Mouse (Mus musculus) lung, embryonic 16.5 days (tissue): ENCODE data around the gene Cox19. TPM values are rescaled to one million over a fixed set of nuclear protein-coding genes. Genes with fewer than 3 reads are reported as not detected.
A peak's percentile ranks its signal among the peaks of the same experiment; 100 is the strongest.

Source experiments
- ATAC-seq: fragments of 200-750 bp; cut with Nextera tagmentation; 2 replicates; pipeline ENCODE4 v1.8.0; 2017; ENCODE audit warnings: low read depth, mild to moderate bottlenecking, moderate library complexity
- H3K27ac ChIP-seq: fragments of 300-500 bp; sonication (generic); 2 replicates; pipeline ENCODE4 v1.5.1; 2014; ENCODE audit warnings: mild to moderate bottlenecking, control low read depth, low read length
- H3K27me3 ChIP-seq: fragments of 300-500 bp; sonication (generic); 2 replicates; pipeline ENCODE4 v1.6.1; 2014; ENCODE audit warnings: low read depth, low read length, mixed read lengths; ENCODE audit not compliant: control insufficient read depth, insufficient read depth
- H3K36me3 ChIP-seq: fragments of 300-500 bp; sonication (generic); 2 replicates; pipeline ENCODE4 v1.6.1; 2014; ENCODE audit warnings: low read length; ENCODE audit not compliant: control insufficient read depth, insufficient read depth
- H3K4me1 ChIP-seq: fragments of 300-500 bp; sonication (generic); replicated peaks from 2 replicates; pipeline ENCODE4 v1.6.1; 2014; ENCODE audit warnings: low read length, mixed read lengths; ENCODE audit not compliant: control insufficient read depth, insufficient read depth
- H3K4me2 ChIP-seq: fragments of 300-500 bp; sonication (generic); 2 replicates; pipeline ENCODE4 v1.6.1; 2014; ENCODE audit warnings: low read depth, low read length, control low read depth
- H3K4me3 ChIP-seq: fragments of 300-500 bp; sonication (generic); 2 replicates; pipeline ENCODE4 v1.5.1; 2014; ENCODE audit warnings: mild to moderate bottlenecking, low read length, control low read depth
- H3K9ac ChIP-seq: fragments of 300-500 bp; sonication (generic); 2 replicates; pipeline ENCODE4 v1.6.1; 2014; ENCODE audit warnings: low read length, control low read depth
- H3K9me3 ChIP-seq: fragments of 300-500 bp; sonication (generic); 2 replicates; pipeline ENCODE4 v1.6.1; 2016; ENCODE audit warnings: low read length; ENCODE audit not compliant: control insufficient read depth
- WGBS: fragments of 180-500 bp; shearing (Covaris S2); extraction: QIAGEN DNeasy Blood & Tissue Kit; methylation state at CpG from one replicate; pipeline ENCODE4 v1.1.7; 2014; 5-methylcytosine and 5-hydroxymethylcytosine counted together
- polyA plus RNA-seq: library from polyadenylated mRNA; unstranded; fragments of >200 nt; fragmentation: Nextera tagmentation; extraction: Ambion mirVana; gene quantifications from 2 replicates; pipeline ENCODE4 v1.2.1, GENCODE M21; 2015

The Cox19 gene
- polyA plus RNA-seq, 1 experiment from 2014 or later = 79.8 TPM

- WGBS = 59% methylated on average over 7 of the region's 7 CpGs
- Histone ChIP-seq H3K4me3 (no peak overlapping the region), H3K9me3 (no peaks in the 10 kb centered on the region), H3K4me1 (no peaks in the 10 kb centered on the region), H3K27me3 (peaks cover 3% of the 10 kb centered on the region; the same call in 1 of the 2 replicates), H3K4me2 (no peak overlapping the region), H3K36me3 (no peaks in the 10 kb centered on the region), H3K27ac (no peak overlapping the region), H3K9ac (no peak overlapping the region)
- ATAC-seq = no peak
Measured at GRCm38 (mm10) chr5:139330766-139331165, 20.5 kb downstream of the Cox19 start.

GRCm38 (mm10) chr5:139327634-139328020 is 23.6 kb downstream of the Cox19 start:
- WGBS = 56% methylated on average over 7 of the region's 7 CpGs
- H3K4me2 ChIP-seq = no peak overlapping the region
- H3K4me1 ChIP-seq = peaks cover 10% of the 10 kb centered on the region
- H3K27me3 ChIP-seq = peaks cover 23% of the 10 kb centered on the region
- no peak for ATAC-seq
- no peaks in the 10 kb centered on the region for H3K36me3 ChIP-seq
- no peaks in the 10 kb centered on the region for H3K9me3 ChIP-seq
- H3K27ac ChIP-seq = no peak overlapping the region
- no peak overlapping the region for H3K4me3 ChIP-seq
- no peak overlapping the region for H3K9ac ChIP-seq

- WGBS = 72% methylated on average over 7 of the region's 7 CpGs
- H3K36me3 ChIP-seq = no peaks in the 10 kb centered on the region
Measured at GRCm38 (mm10) chr5:139326986-139327633, 24.1 kb downstream of the Cox19 start.

DNA sequence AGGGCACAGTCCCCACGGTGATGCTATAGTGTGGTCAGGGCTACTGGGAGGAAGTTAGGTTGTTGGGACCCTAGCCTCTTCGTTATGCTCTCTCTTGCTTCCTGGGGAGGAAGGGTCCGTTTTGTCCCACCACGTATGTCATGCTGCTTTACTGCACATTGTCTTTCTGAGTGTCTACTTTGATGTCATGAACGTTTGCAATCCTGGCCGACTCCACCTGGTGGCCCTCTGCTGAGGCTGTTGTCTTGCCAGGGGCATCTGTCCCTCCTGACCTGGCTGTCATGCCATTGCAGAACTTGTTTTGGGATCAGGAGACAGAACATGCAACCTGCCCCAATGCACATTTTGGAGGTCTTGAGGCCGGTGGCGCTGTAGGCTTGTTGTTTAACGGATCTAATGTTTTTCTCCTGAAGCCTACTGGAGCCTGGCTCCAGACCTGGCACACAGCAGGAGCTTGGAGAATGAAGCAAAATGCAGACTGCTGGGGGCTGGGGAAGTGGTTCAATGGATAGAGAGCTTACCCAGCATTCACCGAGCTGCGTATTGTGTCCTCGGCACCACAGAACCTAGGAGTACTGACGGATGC is 25.0 kb downstream of the Cox19 start:
- H3K27me3 ChIP-seq = peaks cover 23% of the 10 kb centered on the region
- no peaks in the 10 kb centered on the region for H3K36me3 ChIP-seq
- H3K27ac ChIP-seq = no peak overlapping the region
- 70% methylated on average over 13 of the region's 13 CpGs for WGBS
- H3K4me2 ChIP-seq = no peak overlapping the region
- ATAC-seq = no peak
- H3K4me1 ChIP-seq = peaks cover 10% of the 10 kb centered on the region
- no peak overlapping the region for H3K4me3 ChIP-seq
- no peaks in the 10 kb centered on the region for H3K9me3 ChIP-seq
- H3K9ac ChIP-seq = no peak overlapping the region

More at GRCm38 (mm10) chr5:139326986-139327633, 24.1 kb downstream of the Cox19 start:
- Histone ChIP-seq H3K4me3 (no peak overlapping the region), H3K27me3 (peaks cover 23% of the 10 kb centered on the region), H3K4me1 (peaks cover 10% of the 10 kb centered on the region), H3K27ac (no peak overlapping the region), H3K4me2 (no peak overlapping the region), H3K9ac (no peak overlapping the region), H3K9me3 (no peaks in the 10 kb centered on the region)
- no peak for ATAC-seq

GRCm38 (mm10) chr5:139325395-139325966 is 25.7 kb downstream of the Cox19 start, which contains the start of gene Adap1:
Adap1 (minus strand) TSS chr5:139325622.
- Histone ChIP-seq H3K4me3 (peak within 1 kb of the TSS; percentile 71), H3K9ac (peak within 1 kb of the TSS; percentile 75), H3K36me3 (no peaks in the 10 kb centered on the region), H3K4me1 (peaks cover 10% of the 10 kb centered on the region), H3K27me3 (peaks cover 23% of the 10 kb centered on the region), H3K9me3 (no peaks in the 10 kb centered on the region), H3K27ac (no peak within 1 kb of the TSS), H3K4me2 (peak within 1 kb of the TSS; percentile 98)
- peak; percentile 83 for ATAC-seq
- 2% methylated on average over 35 of the region's 61 CpGs for WGBS

DNA sequence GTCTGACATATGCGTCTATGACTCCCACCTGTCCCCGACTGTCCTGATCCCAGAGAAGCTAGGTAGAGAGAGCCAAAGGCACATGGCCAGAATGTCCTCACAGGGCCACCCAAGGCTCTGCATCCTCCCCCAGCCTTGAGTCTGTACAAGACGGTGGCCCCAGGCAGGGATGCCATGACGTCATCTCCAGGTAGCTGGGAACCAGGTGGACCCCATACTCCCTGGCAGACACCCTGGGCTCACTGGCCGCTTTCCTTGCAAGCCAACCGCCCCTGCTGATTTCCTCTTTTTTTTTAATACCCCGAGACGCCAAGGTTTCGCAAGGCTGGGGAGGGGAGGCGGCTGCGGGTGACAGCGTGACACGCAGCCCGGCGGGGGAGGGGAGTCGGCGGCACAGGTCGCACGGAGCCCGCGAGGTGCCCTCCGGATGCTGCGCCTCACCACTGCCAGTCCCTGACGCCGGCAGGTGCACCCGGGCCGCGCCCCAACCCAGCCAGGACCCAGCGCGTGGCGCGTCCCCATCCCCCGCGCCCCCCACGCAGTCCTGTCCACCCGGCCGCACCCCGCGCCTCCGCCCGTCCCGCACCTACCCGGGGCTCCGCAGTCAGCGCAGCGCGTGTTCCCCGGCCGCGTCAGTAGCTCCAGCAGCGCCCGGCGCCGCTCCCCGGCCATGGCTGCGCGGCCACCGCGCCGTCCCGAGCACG is 26.4 kb downstream of the Cox19 start:
- ATAC-seq = peak; percentile 53
- H3K4me3 ChIP-seq = peak overlapping the region; percentile 71
- H3K36me3 ChIP-seq = no peaks in the 10 kb centered on the region
- H3K4me2 ChIP-seq = peak overlapping the region; percentile 98
- H3K4me1 ChIP-seq = peaks cover 10% of the 10 kb centered on the region
- peak overlapping the region; percentile 75 for H3K9ac ChIP-seq
- WGBS = 4% methylated on average over 38 of the region's 62 CpGs
- H3K27me3 ChIP-seq = peaks cover 23% of the 10 kb centered on the region
- H3K27ac ChIP-seq = no peak overlapping the region
- H3K9me3 ChIP-seq = no peaks in the 10 kb centered on the region

- Histone ChIP-seq H3K27ac (no peak overlapping the region), H3K4me3 (peak overlapping the region; percentile 71), H3K4me1 (peaks cover 10% of the 10 kb centered on the region), H3K9me3 (no peaks in the 10 kb centered on the region), H3K27me3 (peaks cover 23% of the 10 kb centered on the region), H3K36me3 (no peaks in the 10 kb centered on the region), H3K4me2 (peak overlapping the region; percentile 98), H3K9ac (no peak overlapping the region)
- WGBS = 53% methylated on average over 5 of the region's 5 CpGs
- no peak; the same call in 1 of the 2 replicates for ATAC-seq
Measured at GRCm38 (mm10) chr5:139324045-139324491, 27.1 kb downstream of the Cox19 start.

DNA sequence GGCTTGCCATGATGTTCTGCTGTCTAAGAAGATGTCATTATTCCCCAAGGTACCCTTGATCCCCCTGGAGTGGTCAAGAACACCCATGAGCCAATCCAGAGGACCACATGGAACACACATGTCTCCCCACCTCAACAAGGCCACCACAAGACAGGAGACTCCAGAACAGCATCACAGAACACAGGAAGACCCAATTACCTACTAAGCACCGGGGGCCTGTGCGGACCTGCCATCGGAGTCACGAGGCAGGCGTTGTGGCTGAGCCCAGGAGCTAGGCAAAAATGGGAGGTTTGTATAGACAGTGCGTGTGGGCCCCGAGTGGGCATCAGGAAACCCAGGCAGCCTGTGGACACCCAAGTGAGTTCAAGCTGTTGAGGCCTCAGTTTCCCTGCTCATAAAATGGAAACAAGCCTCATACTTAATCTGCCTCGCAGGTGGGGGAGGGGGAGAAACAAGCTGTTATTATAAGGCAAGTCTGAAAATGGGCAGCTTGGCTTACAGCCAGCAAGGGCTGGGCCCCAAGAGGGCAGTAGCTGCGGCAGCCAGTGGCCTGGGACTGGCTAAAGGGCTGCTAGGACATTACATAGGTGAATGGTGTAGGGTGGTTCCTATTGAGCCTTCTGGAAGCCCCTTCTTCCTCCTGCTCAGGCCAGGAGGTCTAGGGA is 27.8 kb downstream of the Cox19 start:
- no peak overlapping the region for H3K4me2 ChIP-seq
- H3K27ac ChIP-seq = no peak overlapping the region
- H3K36me3 ChIP-seq = no peaks in the 10 kb centered on the region
- no peak overlapping the region for H3K9ac ChIP-seq
- no peak for ATAC-seq
- no peak overlapping the region for H3K4me3 ChIP-seq
- peaks cover 23% of the 10 kb centered on the region for H3K27me3 ChIP-seq
- no peaks in the 10 kb centered on the region for H3K9me3 ChIP-seq
- H3K4me1 ChIP-seq = peaks cover 10% of the 10 kb centered on the region
- 75% methylated on average over 9 of the region's 9 CpGs for WGBS
